Mouse (Mus musculus): ENCODE measurements around the gene Lyl1.
A peak's percentile ranks its signal among the peaks of the same experiment; 100 is the strongest.

The Lyl1 gene

DNA sequence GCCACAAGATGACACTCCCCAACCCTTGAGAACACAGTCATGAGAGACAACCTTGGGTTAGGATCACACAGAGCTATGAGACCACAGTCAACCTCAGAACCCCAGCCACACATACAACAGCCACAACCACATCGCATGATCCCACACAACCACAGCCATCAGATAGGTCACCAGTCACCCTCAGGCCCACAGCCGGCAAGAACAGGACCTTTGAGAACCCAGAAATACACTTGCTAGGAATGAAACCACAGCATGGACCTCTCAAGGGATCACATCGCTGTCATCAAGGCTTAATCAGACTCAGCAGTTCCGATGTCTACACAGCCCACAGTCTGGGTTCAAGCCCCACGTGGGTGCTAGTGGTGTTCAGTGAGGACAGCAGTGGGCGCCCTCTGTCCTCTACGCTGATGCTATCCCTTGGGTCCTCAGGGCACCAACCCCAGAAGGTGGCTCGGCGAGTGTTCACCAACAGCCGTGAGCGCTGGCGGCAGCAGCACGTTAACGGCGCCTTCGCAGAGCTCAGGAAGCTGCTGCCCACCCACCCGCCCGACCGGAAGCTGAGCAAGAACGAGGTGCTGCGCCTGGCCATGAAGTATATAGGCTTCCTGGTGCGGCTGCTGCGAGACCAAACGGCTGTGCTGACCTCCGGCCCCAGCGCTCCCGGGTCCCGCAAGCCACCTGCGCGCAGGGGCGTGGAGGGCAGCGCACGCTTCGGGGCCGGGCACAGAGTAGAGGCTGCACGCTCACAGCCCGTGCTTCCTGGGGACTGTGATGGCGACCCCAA is 2.4 kb downstream of the Lyl1 start:
- DNase-seq (ENCODE audit: low spot score in 2 of 2): peak in 1 of 2 experiments; percentile 8

DNA sequence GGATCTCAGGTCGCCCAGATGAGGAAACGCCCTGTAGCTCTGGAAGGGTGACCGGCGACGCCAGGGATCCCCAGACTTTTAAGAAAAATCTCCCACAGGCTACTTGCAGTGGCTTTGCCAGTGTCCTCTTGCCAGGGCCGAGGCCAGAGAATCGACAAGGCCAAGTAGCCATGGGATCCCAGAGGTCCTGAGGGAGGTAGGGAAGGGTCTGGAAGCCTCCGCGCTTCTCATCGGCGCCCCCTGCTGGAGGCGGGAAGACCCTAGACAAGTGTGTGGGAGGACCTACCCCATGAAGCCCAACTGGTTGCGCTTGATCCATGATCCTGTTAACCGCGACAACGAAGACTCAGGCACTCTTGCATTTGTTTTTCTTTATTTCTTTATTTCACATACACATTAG is 3.1 kb downstream of the Lyl1 start:
- peak in 1 of 2 experiments; percentile 59 for DNase-seq (ENCODE audit: low spot score in 2 of 2)

DNA sequence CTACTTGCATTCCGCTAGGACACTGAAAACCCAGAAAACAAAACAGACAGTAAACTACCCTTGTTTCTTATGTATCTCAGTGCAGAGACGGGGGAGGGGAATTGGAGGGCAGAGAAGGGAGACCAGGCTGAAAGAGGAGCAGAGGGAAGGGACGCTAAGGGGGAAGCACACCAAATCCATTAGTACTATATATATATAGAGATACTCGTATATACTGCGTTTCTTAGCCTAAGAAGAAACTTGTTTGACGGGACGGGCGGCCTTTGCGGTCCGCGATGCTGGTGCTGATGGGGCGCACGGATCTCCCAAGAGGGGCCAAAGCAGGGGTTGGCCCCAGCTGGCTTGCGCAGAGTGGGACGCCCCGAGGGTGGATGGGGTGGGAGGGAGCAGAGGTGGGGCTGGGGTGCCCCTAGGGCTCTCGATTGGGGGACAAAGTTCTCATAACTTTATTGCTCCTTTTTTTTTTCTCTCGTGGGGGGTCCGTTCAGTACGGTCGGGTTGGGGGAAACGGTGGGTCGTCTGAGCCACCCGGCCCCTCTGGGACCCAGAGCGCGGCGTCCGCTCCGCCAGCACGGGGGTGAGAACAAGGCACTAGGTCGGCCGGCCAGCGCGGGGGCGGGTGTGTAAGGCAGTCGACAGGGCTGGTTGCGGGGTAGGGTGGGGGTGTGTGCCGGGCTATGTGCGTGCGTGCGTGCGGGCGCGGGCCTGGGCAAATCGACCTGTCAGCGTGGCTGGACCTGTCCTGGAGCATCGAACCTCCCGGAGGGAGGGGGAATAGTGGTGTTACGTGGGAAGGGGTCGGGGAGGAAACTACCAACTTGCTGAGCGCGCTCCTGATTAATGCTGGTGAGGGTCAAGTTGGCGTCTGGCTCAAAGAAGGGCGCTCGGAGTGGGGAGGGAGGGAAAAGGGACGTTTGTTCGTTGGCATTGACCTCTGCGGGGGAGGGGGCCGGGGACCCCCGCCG is 3.9 kb downstream of the Lyl1 start:
- DNase-seq (ENCODE audit: low spot score in 2 of 2): no peak

DNA sequence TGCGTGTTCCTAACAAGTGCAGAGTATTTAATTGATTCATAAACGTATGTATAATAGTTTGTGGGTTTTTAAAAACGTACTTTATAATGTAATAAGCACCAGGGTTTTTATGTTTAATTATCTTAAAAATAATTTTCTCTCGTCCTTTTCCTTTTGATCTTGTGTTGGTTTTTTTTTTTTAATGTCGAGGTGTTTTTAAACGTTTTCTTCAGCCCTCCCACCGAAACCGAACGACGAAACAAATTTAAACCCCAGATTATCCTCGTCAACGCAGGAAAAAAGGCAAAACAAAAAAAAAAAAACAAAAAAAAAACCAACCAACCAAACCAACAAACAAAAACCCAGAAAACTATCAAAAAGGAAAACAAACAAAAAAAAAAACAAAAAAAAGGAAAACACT is 4.7 kb downstream of the Lyl1 start:
- DNase-seq (ENCODE audit: low spot score in 2 of 2): no peak

DNA sequence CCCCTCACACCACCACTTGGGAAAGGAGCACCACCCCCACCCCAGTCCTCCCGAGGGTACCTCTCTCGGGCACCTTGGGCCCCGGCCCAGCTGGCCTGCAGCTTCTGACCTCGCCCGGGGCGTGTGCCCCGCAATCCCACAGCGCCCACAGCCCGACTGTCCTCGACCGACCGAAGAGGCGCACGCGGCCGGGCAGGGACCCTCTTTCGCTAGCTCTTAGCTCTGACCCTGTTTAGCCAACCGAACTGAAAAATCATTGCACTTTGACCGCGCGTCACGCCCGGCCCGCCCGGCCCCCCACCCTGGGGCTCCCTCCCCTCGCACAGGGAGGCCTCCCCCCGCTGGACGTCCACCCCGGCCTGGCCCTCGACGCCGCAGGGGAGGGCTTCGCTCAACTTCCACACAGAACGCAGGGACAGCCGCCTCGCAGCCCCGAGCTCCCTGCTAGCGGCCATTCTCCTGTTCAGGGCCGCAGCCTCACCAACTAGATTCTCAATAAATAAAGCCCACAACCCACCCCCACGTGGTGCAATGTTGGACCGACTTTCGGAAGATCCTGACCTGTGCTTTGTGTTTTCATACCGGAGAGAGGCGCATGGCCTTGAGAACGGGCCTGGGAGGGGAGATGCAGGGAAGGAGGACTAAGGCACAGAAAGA is 5.5 kb downstream of the Lyl1 start:
- no peak for DNase-seq (ENCODE audit: low spot score in 2 of 2)

DNA sequence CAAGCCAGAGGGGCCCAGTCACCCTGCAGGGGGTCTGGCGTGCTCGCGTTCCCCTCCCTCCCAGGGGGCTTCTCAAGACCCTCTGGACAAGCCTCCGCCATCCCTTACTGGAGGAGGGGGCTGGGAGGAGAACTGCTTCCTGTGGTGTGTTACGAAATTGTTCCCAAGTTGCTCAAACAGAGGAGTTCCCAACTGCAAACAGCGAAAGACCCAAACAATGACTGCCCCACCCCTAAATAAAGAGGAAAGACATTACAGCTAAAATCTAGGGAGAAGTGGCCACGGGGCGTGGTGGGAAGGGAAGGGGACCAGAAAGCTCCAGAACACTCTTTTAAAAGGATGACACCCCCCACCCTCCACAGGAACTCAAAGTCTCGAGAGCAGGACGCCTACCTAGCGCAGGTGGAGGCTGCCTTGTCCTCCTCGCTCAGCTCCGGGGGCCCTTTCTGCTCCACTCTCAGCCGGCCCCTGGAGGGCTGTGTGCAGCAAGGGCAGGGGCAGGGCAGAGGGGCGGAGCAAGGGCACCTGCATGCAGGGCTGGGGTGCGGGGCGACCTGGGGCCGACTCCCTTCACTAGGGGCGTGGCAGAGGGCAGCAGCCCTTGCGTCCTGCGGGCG is 6.1 kb downstream of the Lyl1 start:
- DNase-seq (ENCODE audit: low spot score in 2 of 2): no peak

DNA sequence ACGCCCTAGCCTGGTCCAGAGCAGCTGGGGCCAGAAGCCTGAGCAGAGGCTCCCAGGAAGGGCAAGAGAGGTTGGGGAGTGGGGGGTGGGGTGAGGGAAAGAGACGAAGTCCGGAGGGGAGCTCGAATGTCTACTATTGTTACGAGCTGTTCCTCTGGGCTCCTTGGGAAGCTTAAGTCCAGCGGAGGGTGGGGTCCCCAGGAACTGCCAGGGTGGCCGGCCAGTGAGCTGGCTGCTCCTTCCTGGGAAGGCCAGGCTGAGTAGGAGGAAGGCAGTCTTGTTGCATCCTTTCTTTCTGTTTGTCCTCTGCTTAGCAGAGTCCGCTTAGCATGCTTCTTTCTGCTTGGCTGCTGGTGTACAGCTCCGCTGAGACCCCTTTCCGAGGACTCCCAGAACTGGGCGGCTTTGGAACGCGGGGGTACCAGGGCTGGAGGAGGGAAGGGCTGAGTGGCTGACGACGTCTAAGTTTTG is 6.8 kb downstream of the Lyl1 start:
- no peak for DNase-seq (ENCODE audit: low spot score in 2 of 2)

DNA sequence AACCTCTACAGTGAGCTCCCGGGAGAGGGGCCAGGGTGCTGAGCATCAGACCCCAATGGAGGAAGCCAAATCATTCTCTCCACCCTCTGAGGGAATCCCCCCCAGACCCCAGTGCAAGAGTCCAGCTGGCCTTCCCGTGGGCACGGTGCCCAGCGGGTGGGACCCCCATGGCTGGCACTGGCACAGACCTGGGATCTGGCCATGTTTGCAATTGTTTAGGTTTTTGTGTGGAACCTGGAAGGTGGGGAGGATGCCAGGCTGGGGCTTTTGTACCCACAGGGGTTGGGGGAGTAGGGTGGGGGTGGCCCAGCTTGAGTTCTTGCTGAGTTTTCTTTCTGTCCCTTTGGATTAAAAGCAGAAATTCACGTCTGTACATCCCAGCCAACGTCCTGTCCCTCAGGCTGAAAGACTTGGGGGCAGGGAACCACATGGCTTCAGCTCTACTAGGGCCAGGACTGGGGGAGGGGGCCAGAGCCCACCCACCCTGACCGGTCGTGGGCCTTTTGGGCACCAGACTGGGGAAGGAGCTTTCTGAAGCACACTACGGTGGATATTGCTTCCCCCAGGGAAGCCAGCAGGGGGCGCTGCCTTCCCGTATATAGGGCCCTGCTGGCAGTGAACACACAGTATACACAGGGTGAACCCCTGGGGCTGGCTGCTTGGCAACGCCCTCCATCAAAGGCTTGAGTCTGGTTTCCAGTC is 7.7 kb downstream of the Lyl1 start:
- DNase-seq (ENCODE audit: low spot score in 2 of 2): peak; percentile 84 to 85

DNA sequence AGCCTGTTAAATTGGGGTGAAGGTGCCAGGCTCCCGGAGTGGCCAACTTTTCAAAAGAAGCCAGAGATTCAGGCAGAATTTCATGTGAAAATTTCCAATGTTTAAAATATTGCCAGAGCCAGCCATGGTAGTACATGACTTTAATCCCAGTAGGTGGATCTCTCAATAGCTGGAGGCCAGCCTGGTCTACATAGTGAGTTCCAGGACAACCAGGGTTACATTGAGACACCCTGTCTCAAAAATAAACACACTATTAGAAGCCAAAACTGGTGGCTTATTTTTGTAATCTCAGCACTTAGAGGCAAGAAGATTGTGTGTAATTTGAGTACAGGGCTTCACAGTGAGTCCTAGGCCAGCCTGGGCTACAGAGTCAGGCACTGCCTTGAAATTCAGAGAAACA is 8.7 kb downstream of the Lyl1 start:
- DNase-seq (ENCODE audit: low spot score in 2 of 2): no peak

DNA sequence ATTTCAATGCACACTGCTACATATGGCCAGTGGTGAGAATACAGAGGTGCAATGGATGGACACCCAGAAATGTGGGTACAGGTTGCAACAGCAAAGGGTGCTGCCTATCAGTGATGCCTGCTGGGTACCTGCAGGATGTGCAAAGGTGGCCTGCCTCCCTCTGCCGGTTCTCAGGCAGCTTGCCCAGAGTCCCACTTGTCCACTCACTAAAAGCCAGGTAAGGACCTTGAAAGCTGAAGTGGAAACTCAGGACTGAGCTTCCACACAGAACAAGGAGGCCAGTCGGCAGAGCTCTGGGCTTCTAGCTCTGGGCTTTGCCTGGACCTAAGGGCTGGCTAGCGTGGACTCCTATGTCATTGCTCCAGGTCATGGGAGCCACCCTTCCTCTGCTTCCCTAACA is 10.1 kb downstream of the Lyl1 start:
- DNase-seq (ENCODE audit: low spot score in 2 of 2): no peak

DNA sequence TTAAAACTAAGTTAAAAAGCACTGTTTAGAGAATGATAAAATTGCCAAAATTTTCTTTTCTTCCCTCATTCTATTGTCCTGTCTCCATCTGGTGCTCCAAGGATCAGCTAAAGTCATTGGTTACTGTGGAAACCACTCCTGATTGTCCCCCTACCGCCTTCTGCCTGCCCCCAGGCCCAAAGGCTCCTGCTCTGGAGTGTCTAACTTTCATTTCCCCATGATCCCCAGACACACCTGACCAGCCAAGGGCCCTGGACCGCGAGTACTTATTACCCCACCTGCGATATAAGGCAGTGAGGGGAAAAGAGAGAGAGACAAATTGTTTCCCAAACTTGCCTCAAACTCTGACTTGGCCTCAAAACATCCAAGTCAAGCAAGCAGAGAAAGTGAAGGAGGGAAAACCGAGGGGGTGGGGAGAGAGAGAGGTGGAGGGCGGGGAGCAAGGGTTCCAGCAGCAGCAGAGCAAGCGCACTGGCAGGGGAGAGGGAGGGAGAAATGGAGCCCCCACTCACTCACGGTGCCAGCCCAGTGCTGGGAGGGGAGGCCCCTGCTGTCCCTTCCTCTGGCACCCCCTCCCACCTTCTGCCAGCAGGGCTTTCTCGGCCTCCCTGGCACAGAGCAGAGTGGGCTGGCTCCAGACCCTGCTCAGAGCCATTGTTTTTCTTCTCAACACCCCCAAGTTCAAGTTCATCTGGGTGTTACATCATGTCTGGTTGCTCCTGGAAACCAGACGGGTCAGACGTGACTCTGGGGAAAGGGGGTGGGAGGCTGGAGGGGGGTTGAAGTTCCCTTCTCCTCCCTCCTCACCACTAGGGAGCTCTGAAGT is 10.9 kb downstream of the Lyl1 start:
- DNase-seq (ENCODE audit: low spot score in 2 of 2): no peak

DNA sequence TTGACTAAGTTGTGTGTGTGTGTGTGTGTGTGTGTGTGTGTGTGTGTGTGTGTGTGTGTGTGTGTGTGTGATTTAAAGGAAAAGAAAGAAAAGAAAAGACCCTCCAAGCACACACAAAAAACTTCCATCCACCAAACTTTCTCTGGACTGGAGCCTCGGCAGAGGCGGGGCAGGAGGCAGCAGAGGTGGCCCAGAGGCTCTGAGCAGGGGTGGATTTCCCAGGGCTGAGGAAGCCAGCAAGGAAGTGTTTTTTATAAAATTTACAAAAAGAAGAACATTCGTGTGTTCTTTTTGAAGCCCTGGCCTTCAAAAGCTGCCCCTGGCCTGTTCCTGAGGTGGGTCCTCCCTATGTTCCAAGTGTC is 11.5 kb downstream of the Lyl1 start:
- DNase-seq (ENCODE audit: low spot score in 2 of 2): no peak

DNA sequence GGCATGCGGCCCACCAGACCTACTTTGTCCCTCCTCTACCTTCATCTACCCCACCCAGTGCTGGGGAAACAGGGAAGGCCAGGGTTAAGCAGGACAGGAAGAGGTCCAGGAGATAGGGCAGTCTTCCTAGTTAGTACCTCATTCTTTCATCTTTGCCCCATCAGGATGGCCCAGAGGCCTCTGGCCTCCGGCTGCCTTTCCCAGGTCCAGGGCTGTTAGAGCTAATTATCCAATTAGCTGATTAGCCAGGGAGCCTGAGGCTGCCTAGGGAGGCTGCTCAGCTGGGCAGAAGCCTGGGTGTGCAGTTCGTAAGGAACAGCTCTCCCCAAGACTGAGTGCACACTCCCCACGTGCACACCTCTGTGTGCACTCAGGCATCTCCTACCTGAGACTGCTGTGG is 12.1 kb downstream of the Lyl1 start:
- DNase-seq (ENCODE audit: low spot score in 2 of 2): no peak

DNA sequence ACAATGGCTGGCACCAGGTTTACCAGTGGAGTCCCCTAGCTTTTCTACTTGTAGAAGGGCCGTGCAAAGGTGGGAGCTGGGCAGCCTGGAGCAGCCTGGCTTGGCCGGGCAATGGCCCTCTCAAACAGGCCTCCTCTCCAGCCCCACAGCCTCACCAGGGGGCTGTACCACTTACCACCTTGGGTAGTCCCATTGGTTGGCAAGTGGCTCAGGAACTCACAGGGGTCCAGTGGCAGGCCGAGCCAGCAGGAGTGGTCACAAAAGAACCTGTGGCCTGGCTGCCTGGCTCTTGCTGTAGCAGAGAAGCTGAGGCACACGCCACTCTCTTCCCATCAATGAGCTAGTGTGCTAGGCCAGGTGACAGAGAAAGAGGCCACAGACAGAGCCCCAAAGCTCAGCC is 12.9 kb downstream of the Lyl1 start:
- no peak for DNase-seq (ENCODE audit: low spot score in 2 of 2)

DNA sequence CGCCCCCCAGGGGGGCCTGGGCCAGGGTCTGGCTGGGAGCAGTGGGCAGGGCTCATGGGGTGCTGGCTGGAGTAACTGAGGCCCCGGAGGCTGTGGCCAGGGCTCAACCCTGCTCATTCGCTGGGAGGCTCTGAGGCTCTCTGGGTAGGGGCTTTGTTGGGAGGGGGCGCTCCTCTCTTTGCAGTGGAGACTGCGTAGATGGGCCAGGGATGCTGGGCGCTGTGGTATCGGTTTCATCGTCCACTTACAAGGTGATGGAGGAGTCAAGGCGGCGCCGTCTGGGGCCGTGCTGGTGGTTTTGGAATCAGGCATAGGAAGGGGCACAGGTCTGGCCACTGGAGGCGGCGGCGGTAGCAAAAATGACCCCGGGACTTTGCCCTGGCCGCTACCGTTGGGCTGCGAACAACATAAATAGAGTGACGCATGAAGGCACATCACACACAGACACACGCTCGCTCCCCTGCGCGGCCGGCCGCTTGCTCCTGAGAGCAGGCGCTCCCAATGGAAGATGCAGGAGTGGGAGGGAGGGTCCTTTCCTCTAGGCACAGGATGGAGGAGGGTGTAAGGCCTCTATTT is 14.7 kb downstream of the Lyl1 start:
- DNase-seq (ENCODE audit: low spot score in 2 of 2): no peak

DNA sequence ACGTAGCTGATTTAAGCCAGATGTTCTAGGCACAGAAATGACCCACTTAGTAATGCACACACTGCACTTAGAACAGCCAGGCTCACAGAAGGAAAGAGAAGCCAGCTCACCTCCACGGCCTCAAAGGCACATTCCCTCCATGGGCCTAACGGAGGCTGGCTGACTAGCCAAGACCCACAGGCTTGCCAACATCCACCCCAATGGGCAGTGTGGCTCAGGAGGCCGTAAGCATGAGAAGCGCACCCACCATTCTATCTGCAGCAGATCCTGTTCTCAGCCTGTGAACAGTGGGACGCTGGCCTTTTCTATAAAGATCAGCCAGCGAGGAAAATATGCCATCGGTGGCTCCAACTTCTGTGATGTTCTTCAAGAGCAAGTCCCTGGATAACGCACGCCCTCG is 15.5 kb downstream of the Lyl1 start:
- DNase-seq (ENCODE audit: low spot score in 2 of 2): no peak

DNA sequence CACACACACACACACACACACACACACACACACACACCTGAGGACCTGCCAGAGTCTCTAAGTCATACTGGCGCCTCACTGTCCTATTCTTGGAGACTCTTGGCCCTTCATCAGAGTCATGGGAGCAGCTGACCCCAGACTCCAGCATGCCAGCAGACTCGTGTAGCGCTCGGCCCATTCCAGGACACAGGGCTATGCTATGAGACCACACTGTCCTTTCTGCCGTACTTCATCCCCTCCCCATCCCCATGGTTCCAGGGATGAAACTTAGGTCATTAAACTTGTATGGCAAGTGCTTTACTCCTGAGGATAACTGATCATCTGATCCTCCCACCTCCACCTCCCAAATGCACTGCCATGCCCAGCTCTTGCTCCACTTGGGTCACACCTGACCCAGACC is 17.2 kb downstream of the Lyl1 start:
- no peak for DNase-seq (ENCODE audit: low spot score in 2 of 2)

DNA sequence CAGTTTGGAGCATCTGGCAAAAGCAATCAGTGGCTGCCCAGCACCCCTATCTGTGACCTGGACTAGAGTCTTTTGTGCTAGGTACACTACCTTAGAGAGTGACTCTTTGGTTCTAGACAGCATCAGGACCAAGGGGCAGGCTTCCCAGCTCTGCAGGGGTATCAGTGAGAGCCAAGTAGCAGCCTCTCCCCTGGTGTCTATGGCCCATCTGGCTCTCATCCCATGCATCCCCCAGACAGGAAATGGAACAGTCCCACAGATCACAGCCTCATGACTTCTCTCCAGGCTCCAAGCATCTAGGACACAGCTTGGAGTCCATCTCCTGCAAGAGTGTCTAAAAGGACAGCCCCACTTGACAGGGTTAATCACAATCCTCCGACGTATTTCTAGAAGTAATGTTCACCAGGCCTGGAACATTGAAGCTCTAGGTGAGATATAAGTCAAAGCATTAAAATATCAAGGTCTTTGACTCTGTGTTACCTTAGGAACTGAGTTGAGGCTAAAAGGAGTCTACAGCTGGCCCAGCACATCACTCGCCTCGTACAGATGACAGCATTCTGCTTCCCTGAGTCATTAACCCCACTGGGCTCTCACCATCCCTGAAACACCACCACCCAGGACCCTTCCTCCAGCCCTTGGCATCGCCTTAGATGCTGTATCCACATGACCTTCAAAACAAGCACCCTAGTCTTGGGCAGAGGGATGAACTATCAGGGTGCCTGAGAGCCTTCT is 17.9 kb downstream of the Lyl1 start:
- no peak for DNase-seq (ENCODE audit: low spot score in 2 of 2)

DNA sequence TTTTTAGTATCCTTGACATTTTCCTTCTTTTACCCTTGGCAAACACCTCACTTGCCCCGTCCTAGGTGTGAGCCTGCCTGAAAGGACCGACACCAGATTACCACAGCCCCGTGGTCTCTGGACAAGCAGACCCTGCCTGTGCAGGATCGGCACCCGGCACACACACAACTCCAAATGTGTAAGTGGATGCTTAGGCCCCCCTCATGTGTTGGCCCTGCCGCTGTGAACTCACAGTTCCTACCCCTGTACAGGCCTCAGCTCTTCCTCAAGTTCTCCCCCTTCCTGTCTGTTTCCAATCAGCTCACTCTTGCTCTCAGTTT is 21.2 kb downstream of the Lyl1 start:
- no peak for DNase-seq (ENCODE audit: low spot score in 2 of 2)

Measured in frontal cortex, postnatal 14 days (tissue).